Mouse (Mus musculus): ENCODE results near the gene St6galnac5.

DNA sequence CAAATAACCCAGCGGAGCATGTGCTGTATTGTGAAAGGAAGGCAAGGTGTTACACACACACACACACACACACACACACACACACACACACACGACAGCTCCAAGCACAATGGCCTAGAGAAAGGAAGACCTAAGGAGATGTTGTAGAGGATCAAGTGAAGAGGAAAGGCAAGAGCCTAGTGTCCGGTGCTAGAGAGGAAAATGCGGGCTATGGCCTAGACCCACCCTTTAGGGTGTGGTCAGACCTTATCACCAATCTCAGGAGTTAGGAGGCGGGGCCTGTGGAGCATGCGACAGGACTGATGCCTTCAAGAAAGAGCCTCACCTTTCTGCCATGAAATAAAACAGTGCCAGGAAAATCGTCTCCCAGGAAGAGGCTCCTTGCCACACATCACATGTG, 33.5 kb downstream of the St6galnac5 start:
- TF ChIP-seq POLR2A (IDR thresholded peaks at IDR 0.05; ENCODE audit: insufficient read depth, low read depth, low read length) (no peak), CTCF (IDR thresholded peaks at IDR 0.05; ENCODE audit: insufficient read depth, low read depth, low read length) (no peak)
